Mouse (Mus musculus): ENCODE measurements around the gene Iars2. TPM values are rescaled to one million over a fixed set of nuclear protein-coding genes. Genes with fewer than 3 reads are reported as not detected.
"Not testable (repeated sequence)": the region's sequence is repeated elsewhere in the genome, so short reads cannot be mapped to it uniquely, and the experiment has no call there.

Iars2 gene
- polyA plus RNA-seq, 1 experiment from 2014 or later = 46.9 TPM

DNA sequence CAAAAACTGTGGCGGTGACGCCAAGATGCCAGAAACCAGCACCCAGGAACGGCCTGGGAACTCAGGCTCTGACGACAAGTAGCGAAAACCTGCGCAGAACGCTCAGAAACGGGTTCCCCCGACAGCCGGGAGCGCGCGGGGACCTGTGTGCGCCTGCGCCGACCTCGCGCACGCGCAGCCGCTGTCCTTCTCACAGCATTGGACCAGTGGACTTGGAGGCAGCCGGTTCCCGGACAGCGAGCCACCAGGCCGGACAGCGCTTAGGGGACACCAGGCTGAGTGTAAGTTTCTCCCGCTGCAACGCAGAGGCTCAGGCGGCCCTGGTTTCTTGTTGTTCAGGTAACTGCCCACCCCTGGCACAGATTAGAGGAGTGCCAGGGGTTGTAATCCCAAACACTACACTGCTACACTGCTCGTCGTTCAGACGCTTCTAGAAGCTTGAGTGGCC is 2.8 kb upstream of the Iars2 start, which contains the start of gene Bpnt1:
Bpnt1 (plus strand) TSS at position 167 of the 448 bp plus-strand sequence.
- peaks cover 30% of the 10 kb centered on the region for H3K4me1 ChIP-seq (replicated peaks)
- H3K27ac ChIP-seq (ENCODE audit: poor library complexity, severe bottlenecking) = peak within 1 kb of the TSS; percentile 85
- peak within 1 kb of the TSS; percentile 77 for H3K4me3 ChIP-seq
- H3K27me3 ChIP-seq (replicated peaks) = no peaks in the 10 kb centered on the region
- H3K9ac ChIP-seq = peak within 1 kb of the TSS; percentile 88
- H3K4me2 ChIP-seq = peak within 1 kb of the TSS; percentile 72
- H3K9me3 ChIP-seq (replicated peaks) = no peaks in the 10 kb centered on the region
- H3K36me3 ChIP-seq = peaks cover 3% of the 10 kb centered on the region
- 0% methylated on average over 32 of the region's 32 CpGs for WGBS
- peak; percentile 86 for ATAC-seq (ENCODE audit: insufficient number of reproducible peaks, low FRiP score)

DNA sequence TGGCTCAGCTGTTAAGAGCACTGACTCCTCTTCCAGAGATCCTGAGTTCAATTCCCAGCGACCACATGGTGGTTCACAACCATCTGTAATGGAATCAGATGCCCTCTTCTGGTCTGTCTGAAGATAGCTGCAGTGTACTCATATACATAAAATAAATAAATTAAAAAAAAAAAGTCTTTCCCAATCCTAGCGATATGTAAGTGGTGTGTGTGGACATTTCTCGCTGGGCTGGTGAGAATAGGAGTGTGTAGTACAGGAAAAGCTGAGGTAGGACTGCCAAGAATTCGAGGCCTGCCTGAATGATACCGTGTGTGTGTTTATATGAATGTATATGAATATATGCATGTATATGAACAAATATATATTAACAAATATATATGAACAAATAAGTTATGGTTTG is 2.2 kb upstream of the Iars2 start:
- 56% methylated on average over 5 of the region's 5 CpGs for WGBS
- ATAC-seq (ENCODE audit: insufficient number of reproducible peaks, low FRiP score) = no peak
- H3K9me3 ChIP-seq (replicated peaks) = no peaks in the 10 kb centered on the region
- H3K4me3 ChIP-seq = no peak overlapping the region
- H3K4me1 ChIP-seq (replicated peaks) = peaks cover 27% of the 10 kb centered on the region
- no peak overlapping the region for H3K27ac ChIP-seq (ENCODE audit: poor library complexity, severe bottlenecking)
- no peak overlapping the region for H3K9ac ChIP-seq
- no peaks in the 10 kb centered on the region for H3K27me3 ChIP-seq (replicated peaks)
- H3K36me3 ChIP-seq = peaks cover 9% of the 10 kb centered on the region
- H3K4me2 ChIP-seq = no peak overlapping the region; the same call in 1 of the 2 replicates

DNA sequence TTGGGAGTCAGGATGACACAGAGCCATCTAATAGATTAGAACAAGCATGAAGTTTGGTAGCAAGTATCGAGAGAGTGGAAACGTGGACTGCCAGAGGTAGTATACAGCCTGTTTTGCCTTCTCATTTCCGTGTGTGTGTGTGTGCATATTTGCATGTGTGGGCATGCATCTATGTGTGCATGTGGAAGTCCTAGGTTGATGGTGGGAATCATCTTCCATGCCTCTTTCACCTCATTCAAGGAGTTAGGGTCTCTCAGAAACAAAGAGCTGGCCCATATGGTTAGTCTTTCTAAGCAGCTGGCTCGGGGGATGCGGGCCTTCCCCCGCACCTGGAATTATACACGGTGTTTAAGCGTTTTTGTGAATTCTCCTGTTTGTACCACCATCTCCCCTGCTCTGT is 655 bp upstream of the Iars2 start:
- H3K9ac ChIP-seq = no peak overlapping the region
- WGBS = 87% methylated on average over 8 of the region's 8 CpGs
- no peak overlapping the region for H3K27ac ChIP-seq (ENCODE audit: poor library complexity, severe bottlenecking)
- no peak for ATAC-seq (ENCODE audit: insufficient number of reproducible peaks, low FRiP score)
- peaks cover 14% of the 10 kb centered on the region for H3K4me1 ChIP-seq (replicated peaks)
- H3K4me3 ChIP-seq = no peak overlapping the region
- H3K4me2 ChIP-seq = peak overlapping the region; percentile 68
- peaks cover 19% of the 10 kb centered on the region for H3K36me3 ChIP-seq
- no peaks in the 10 kb centered on the region for H3K27me3 ChIP-seq (replicated peaks)
- H3K9me3 ChIP-seq (replicated peaks) = no peaks in the 10 kb centered on the region

DNA sequence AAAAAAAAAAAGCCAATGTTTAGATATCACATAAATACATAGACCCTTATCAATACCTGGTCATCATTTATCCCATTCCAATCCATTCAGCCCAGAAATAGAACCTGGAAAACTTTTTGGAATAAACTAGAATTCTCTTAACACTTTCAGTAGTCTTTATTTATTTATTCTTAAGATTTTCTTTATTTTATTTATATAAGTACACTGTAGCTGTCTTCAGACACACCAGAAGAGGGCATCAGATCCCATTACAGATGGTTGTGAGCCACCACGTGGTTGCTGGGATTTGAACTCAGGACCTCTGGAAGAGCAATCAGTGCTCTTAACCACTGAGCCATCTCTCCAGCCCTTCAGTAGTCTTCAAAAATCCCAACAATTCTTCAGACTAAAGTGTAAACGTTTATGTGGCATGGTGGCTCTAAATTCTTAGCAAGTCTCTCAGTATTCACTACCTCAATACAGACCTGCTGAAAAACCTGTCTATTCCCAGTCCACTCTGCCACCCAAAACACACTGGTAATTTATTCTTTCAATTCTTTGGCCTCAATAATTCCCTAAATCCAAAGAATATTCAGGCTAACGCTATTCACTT is 1.3 kb downstream of the Iars2 start:
- not testable (repeated sequence) for H3K27ac ChIP-seq (ENCODE audit: poor library complexity, severe bottlenecking); H3K9me3 ChIP-seq (replicated peaks); ATAC-seq (ENCODE audit: insufficient number of reproducible peaks, low FRiP score); H3K27me3 ChIP-seq (replicated peaks); H3K4me1 ChIP-seq (replicated peaks)
- Histone ChIP-seq H3K4me3 (peak overlapping the region; percentile 93), H3K4me2 (peak overlapping the region; percentile 68), H3K9ac (peak overlapping the region; percentile 92; the same call in 1 of the 2 replicates), H3K36me3 (peaks cover 38% of the 10 kb centered on the region)
- WGBS = 66% methylated on average over 3 of the region's 3 CpGs

DNA sequence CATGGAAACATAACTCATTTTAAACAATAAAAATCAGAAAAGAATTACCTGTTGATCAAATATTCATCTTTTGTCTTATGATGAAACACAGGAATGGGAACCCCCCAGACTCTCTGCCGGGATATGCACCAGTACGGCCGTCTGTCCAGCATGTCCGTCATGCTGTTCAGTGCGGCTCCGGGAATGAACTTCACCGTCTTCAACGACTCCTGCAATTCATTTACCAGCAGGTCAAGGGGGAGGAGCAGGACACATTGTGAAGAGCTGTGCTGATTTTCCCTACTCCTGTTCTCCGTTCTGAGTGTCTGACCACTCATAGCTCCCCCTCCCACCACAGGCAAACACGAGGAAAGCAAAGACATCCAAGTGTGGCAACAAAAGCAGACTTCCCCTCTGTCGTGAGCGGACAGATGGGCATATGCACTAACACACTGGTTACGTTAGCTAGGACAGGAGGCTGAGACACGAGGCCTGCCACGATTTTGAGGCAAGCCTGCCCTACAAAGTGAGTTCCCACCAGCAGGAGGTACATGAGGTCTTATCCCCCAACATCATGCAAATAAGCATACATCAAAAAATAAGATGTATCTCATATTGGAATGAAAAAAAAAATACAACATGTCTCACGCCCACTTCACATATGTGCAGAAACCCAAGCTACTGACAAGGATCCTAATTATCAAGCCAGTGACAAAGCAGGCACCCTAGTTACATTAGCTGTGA is 13.2 kb downstream of the Iars2 start:
- Histone ChIP-seq H3K4me2 (no peak overlapping the region), H3K4me1 (replicated peaks) (peaks cover 11% of the 10 kb centered on the region), H3K36me3 (peaks cover 67% of the 10 kb centered on the region), H3K9me3 (replicated peaks) (no peaks in the 10 kb centered on the region), H3K27ac (ENCODE audit: poor library complexity, severe bottlenecking) (no peak overlapping the region), H3K9ac (no peak overlapping the region), H3K27me3 (replicated peaks) (no peaks in the 10 kb centered on the region), H3K4me3 (no peak overlapping the region)
- WGBS = 90% methylated on average over 16 of the region's 16 CpGs
- ATAC-seq (ENCODE audit: insufficient number of reproducible peaks, low FRiP score) = no peak

DNA sequence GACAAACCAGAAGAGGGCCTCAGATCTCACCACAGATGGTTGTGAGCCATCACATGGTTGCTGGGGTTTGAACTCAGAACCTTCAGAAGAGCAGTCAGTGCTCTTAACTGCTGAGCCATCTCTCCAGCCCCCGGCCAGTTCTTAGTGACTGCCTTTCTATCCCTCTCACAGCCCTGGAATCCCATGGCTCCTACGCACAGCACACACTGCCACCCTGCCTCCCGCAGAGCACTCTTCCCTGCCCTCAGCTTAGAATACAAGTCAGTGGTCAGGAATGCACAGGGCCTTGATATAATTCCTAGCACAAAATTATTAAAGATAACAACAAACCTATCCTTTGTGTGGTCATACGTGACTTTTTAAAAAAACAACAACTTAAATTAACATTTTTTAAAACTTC is 14.7 kb downstream of the Iars2 start:
- H3K4me1 ChIP-seq (replicated peaks) = peaks cover 11% of the 10 kb centered on the region
- H3K27me3 ChIP-seq (replicated peaks) = no peaks in the 10 kb centered on the region
- WGBS = 89% methylated on average over 4 of the region's 4 CpGs

DNA sequence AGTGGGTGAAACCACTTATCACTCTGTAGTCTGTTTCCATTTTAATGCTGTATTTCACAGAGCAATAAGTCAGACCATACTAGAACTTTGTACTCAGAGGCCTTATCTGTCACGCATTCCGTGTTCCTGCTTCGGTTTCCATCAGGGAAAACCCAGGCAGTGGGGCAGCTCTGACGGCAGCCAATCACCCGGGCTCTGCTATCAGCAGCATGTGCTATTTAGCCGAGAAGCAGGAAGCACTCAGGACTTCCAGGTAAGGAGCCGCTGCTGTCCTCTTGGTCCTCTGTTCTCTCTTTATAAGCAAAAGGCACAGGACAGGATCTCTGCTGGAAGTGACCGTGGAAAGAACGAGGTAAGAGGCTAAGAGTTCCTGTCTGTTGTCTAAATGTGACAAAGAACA is 17.2 kb downstream of the Iars2 start:
- WGBS = 24% methylated on average over 9 of the region's 9 CpGs
- Histone ChIP-seq H3K27ac (ENCODE audit: poor library complexity, severe bottlenecking) (peak overlapping the region; percentile 71), H3K4me1 (replicated peaks) (peaks cover 16% of the 10 kb centered on the region), H3K36me3 (peaks cover 48% of the 10 kb centered on the region), H3K4me2 (peak overlapping the region; percentile 38), H3K9ac (peak overlapping the region; percentile 30), H3K9me3 (replicated peaks) (peaks cover under 1% of the 10 kb centered on the region; the same call in 1 of the 2 replicates), H3K4me3 (peak overlapping the region; percentile 16; the same call in 1 of the 2 replicates), H3K27me3 (replicated peaks) (no peaks in the 10 kb centered on the region)
- ATAC-seq (ENCODE audit: insufficient number of reproducible peaks, low FRiP score) = 0 out of 2 replicates have a peak, but pooled peaks have one; percentile 29

More for the DNA sequence above, 14.7 kb downstream of the Iars2 start:
- H3K9me3 ChIP-seq (replicated peaks) = no peaks in the 10 kb centered on the region
- no peak overlapping the region for H3K4me3 ChIP-seq
- peaks cover 55% of the 10 kb centered on the region for H3K36me3 ChIP-seq
- H3K4me2 ChIP-seq = no peak overlapping the region
- no peak for ATAC-seq (ENCODE audit: insufficient number of reproducible peaks, low FRiP score)
- no peak overlapping the region for H3K27ac ChIP-seq (ENCODE audit: poor library complexity, severe bottlenecking)
- H3K9ac ChIP-seq = no peak overlapping the region

DNA sequence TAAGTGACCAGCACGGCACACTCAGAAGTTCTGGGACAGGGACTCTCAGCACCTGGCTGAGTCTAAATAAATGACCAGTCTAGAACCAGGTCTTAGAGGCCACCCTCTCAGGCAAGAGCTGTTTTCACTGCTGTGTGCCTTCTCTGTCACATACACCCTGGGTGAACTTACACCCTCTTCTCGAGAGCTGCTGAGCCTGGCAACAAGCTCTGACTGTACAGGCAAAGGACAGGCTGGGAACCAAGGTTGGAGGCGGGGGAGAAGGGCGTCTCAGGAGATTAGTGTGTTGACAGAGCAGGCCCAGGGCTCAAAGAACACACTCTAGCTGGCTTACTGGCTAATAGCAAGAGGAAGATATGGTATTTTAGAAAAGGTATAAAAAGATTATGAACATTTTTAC is 20.3 kb downstream of the Iars2 start:
- ATAC-seq (ENCODE audit: insufficient number of reproducible peaks, low FRiP score) = peak; percentile 73
- H3K9me3 ChIP-seq (replicated peaks) = peaks cover 8% of the 10 kb centered on the region
- no peaks in the 10 kb centered on the region for H3K27me3 ChIP-seq (replicated peaks)
- 32% methylated on average over 4 of the region's 4 CpGs for WGBS
- H3K27ac ChIP-seq (ENCODE audit: poor library complexity, severe bottlenecking) = peak overlapping the region; percentile 69
- peak overlapping the region; percentile 46 for H3K4me2 ChIP-seq
- peaks cover 36% of the 10 kb centered on the region for H3K36me3 ChIP-seq
- no peak overlapping the region for H3K4me3 ChIP-seq
- no peak overlapping the region; the same call in 1 of the 2 replicates for H3K9ac ChIP-seq
- H3K4me1 ChIP-seq (replicated peaks) = peaks cover 16% of the 10 kb centered on the region

DNA sequence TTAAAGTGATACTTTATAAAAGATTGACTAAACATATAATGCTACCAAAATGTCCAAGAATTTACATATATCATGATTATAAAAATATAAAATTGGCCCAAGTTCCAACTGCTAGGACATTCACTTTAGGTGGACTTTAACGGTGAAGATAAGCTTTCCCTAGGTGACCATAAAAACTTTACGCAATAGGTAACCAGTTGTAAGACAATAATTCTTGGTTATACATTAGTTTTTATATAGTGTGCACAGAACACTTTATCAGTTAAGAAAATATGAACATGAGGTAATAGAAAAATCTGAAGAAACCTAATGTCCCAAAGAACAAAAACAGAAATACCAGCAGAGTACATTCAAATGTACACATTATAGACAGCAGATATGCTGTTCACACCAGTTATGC is 20.9 kb downstream of the Iars2 start:
- H3K27me3 ChIP-seq (replicated peaks) = no peaks in the 10 kb centered on the region
- peaks cover 16% of the 10 kb centered on the region for H3K4me1 ChIP-seq (replicated peaks)
- no peak for ATAC-seq (ENCODE audit: insufficient number of reproducible peaks, low FRiP score)
- peaks cover 33% of the 10 kb centered on the region for H3K36me3 ChIP-seq
- 97% methylated on average over 2 of the region's 2 CpGs for WGBS
- no peak overlapping the region for H3K4me3 ChIP-seq
- no peak overlapping the region for H3K9ac ChIP-seq
- peaks cover 8% of the 10 kb centered on the region for H3K9me3 ChIP-seq (replicated peaks)
- peak overlapping the region; percentile 46; the same call in 1 of the 2 replicates for H3K4me2 ChIP-seq
- H3K27ac ChIP-seq (ENCODE audit: poor library complexity, severe bottlenecking) = peak overlapping the region; percentile 69

DNA sequence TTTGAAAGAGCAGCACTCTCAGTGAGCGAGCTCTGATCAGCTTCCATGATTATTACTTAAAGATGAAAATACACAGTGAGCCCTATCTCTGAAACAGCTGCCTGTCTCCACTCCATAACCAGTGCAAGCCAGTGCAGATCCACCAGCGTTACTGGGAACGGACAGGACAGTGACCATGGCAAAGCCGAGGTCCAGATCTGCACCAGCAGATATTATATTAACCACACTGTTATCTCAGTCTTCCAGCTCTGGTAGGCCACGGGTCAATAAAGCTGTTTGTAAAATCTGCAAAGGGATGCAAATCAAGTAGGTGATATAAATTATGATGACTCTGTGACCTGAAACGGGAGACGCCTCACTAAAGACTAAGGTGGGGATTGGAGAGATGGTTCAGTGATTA is 21.6 kb downstream of the Iars2 start:
- H3K36me3 ChIP-seq = peaks cover 34% of the 10 kb centered on the region
- no peak overlapping the region for H3K4me2 ChIP-seq
- WGBS = 91% methylated on average over 7 of the region's 7 CpGs

DNA sequence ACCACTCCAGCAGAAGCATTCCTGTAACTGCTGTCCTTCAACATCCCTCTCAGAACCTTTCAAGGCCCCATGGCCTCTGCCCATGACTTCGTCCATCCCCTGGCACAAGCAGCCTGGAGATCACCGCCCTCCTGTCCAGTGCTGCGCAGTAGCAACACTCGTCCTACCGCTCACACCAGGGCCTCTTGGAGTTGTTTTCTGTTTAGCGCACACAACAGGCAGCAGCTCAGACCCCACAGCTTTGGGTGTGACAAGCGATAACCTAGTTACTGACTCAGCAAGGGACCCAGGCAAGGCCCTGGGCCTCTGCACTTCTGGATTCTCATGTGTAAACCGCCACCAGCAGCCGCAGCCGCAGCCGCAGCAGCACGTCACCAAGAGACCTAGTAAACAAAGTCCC is 22.4 kb downstream of the Iars2 start:
- WGBS = 95% methylated on average over 12 of the region's 12 CpGs
- no peak for ATAC-seq (ENCODE audit: insufficient number of reproducible peaks, low FRiP score)
- H3K36me3 ChIP-seq = peaks cover 42% of the 10 kb centered on the region

More for the DNA sequence above, 21.6 kb downstream of the Iars2 start:
- H3K9me3 ChIP-seq (replicated peaks) = peaks cover 8% of the 10 kb centered on the region
- ATAC-seq (ENCODE audit: insufficient number of reproducible peaks, low FRiP score) = no peak
- no peak overlapping the region for H3K27ac ChIP-seq (ENCODE audit: poor library complexity, severe bottlenecking)
- H3K27me3 ChIP-seq (replicated peaks) = no peaks in the 10 kb centered on the region
- H3K4me1 ChIP-seq (replicated peaks) = peaks cover 16% of the 10 kb centered on the region
- H3K9ac ChIP-seq = no peak overlapping the region
- no peak overlapping the region for H3K4me3 ChIP-seq

More for the DNA sequence above, 22.4 kb downstream of the Iars2 start:
- Histone ChIP-seq H3K4me2 (no peak overlapping the region), H3K27me3 (replicated peaks) (no peaks in the 10 kb centered on the region), H3K4me1 (replicated peaks) (peaks cover 10% of the 10 kb centered on the region), H3K9me3 (replicated peaks) (peaks cover 8% of the 10 kb centered on the region), H3K27ac (ENCODE audit: poor library complexity, severe bottlenecking) (no peak overlapping the region), H3K9ac (no peak overlapping the region), H3K4me3 (no peak overlapping the region)
